Mouse (Mus musculus) lung, postnatal 0 days (tissue): ENCODE measurements around the gene Abcb4.

Experiments
- CTCF ChIP-seq: IDR thresholded peaks from 2 replicates; pipeline ENCODE4 v1.5.1; 2016; ENCODE audit warnings: antibody characterized with exemption, mild to moderate bottlenecking
- EP300 ChIP-seq: IDR thresholded peaks from 2 replicates; pipeline ENCODE4 v1.6.1; 2016; ENCODE audit warnings: antibody characterized with exemption, mild to moderate bottlenecking, control low read depth

- no peak for TF ChIP-seq CTCF
- TF ChIP-seq EP300 = no peak
These were observed 71.0 kb downstream of the Abcb4 start for GRCm38 (mm10) chr5:8964487-8964886.
